Mouse (Mus musculus) gastrocnemius, postnatal 4 days (tissue): ENCODE results near the gene Kcnj4. TPM values are rescaled to one million over a fixed set of nuclear protein-coding genes. Genes with fewer than 3 reads are reported as not detected.
"Not testable (repeated sequence)": the region's sequence is repeated elsewhere in the genome, so short reads cannot be mapped to it uniquely, and the experiment has no call there.

Experiments
- DNase-seq, 2 experiments: peaks; one replicate each; pipeline ENCODE4 v3.0.0; 2021 to 2022; ENCODE audit warnings: low spot score in 2 of 2, mixed read lengths in 2 of 2
- total RNA-seq, 2 experiments: library from RNA; stranded (reverse); gene quantifications; 2 replicates each; pipeline ENCODE4 v1.2.3; 2021

Gene Kcnj4
- total RNA-seq, 2 experiments from 2014 or later = 0.13 TPM; not detected in 1

- no peak for DNase-seq
Measured at GRCm38 (mm10) chr15:79456546-79456945, 48.5 kb downstream of the Kcnj4 start.

GRCm38 (mm10) chr15:79456104-79456503 is 48.9 kb downstream of the Kcnj4 start:
- not testable (repeated sequence) for DNase-seq

- peak; percentile 51 to 61 for DNase-seq
Measured at GRCm38 (mm10) chr15:79455106-79455810, 49.8 kb downstream of the Kcnj4 start, which contains the start of gene Csnk1e. Csnk1e (minus strand) TSS chr15:79455566.

GRCm38 (mm10) chr15:79453831-79454230 is 51.2 kb downstream of the Kcnj4 start:
- DNase-seq = no peak

GRCm38 (mm10) chr15:79448041-79448440 is 57.0 kb downstream of the Kcnj4 start:
- no peak for DNase-seq

- DNase-seq = no peak
Measured at GRCm38 (mm10) chr15:79445786-79446654, 59.0 kb downstream of the Kcnj4 start.

- no peak for DNase-seq
Measured at GRCm38 (mm10) chr15:79443856-79444410, 61.1 kb downstream of the Kcnj4 start.

GRCm38 (mm10) chr15:79442961-79443518 is 62.0 kb downstream of the Kcnj4 start:
- no peak for DNase-seq

- no peak for DNase-seq
Measured at GRCm38 (mm10) chr15:79442257-79442611, 62.8 kb downstream of the Kcnj4 start.

GRCm38 (mm10) chr15:79441331-79442256 is 63.4 kb downstream of the Kcnj4 start:
- peak; percentile 78 to 86 for DNase-seq

- DNase-seq = no peak
Measured at GRCm38 (mm10) chr15:79440651-79441330, 64.2 kb downstream of the Kcnj4 start.

GRCm38 (mm10) chr15:79440223-79440622 is 64.8 kb downstream of the Kcnj4 start:
- DNase-seq = peak in 1 of 2 experiments; percentile 67

- no peak for DNase-seq
Measured at GRCm38 (mm10) chr15:79439386-79439785, 65.7 kb downstream of the Kcnj4 start.

GRCm38 (mm10) chr15:79438816-79439215 is 66.2 kb downstream of the Kcnj4 start:
- no peak for DNase-seq

- DNase-seq = no peak
Measured at GRCm38 (mm10) chr15:79438209-79438810, 66.7 kb downstream of the Kcnj4 start.

GRCm38 (mm10) chr15:79437541-79438208 is 67.4 kb downstream of the Kcnj4 start:
- no peak for DNase-seq

- DNase-seq = no peak
Measured at GRCm38 (mm10) chr15:79436481-79436921, 68.5 kb downstream of the Kcnj4 start.

GRCm38 (mm10) chr15:79435191-79435671 is 69.8 kb downstream of the Kcnj4 start:
- DNase-seq = no peak
